Mouse (Mus musculus): ENCODE measurements at regions not wholly inside any gene's neighbourhood (a gene's known extent, or its start where the extent isn't known, plus 50 kb on each side); places are given as distances from the start of the nearest gene placed in this dataset.
"Not testable (repeated sequence)": the region's sequence is repeated elsewhere in the genome, so short reads cannot be mapped to it uniquely, and the experiment has no call there.

DNA sequence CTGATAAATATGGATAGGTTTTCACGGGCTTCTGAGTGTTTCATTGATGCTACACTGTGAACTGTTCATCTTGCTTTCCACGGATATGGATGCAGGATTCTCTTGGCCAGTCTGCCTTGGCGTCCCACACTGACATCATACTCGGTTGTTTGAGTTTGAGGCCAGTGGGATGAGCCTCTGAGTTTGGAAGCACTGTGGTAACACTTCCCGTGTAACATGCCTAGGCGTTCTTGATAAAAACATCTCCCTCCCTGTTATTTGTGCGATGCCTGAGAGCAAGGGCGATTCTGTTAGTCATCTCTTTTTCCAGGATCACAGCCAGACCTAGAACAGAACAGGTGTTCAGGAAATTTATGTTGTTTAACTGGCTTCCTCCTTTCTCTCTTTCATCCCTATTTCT is 482.5 kb upstream of the Id2 start:
- DNase-seq = no peak

DNA sequence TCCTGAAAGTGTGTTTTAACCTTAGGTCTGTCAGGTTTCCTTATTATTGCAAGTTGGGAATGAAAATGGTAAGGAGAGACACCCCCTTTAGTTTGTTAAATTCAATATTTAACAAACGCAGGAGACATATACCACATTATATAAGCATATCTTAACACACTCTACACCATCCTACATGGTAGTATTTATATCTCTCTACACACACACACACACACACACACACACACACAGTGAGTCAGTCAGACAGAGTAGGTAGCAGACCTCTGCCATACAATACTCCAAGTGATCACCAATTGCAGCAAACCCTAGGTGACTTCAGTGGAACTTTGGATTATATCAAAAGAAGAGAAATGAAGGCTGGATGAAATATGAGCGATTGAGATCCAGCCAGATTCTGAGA is 468.2 kb upstream of the Id2 start:
- DNase-seq = no peak

DNA sequence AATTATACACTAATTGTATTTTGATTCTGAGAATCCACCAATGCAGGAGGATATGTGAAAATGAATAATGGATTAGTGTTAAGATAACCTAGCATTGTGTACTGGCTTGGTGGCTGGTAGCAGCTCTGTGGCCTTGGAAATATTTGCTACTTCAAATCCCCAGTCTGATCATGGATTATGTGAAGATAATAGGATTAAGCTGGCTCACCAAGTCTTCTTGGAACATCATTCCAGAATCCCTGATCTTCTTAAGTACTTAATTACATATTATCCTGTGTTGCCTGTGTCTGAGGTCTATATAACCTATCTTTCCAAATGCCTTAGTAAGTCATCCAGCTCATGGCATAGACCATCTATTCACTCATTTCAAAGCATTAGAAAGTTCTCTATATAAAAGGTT is 462.7 kb upstream of the Id2 start:
- DNase-seq = no peak

DNA sequence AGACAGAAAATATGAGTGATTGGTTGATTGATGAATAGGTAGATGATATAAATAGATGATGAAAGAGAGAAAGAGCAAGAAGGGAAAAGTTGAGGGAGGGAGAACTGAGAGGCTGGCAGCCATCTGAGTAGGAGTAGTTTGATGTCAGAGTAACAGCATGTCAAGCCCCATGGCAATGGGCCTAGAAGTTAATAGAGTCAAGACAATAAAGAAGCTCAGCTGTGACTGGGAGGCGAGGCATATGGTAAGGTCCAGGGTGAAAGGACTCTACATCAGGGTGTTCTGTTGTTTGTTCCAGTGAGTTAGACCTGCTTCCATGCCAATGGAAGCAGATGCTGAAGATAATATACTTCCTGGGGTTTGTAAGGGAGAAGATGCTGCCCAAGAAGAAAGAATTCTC is 456.7 kb upstream of the Id2 start:
- no peak for DNase-seq

DNA sequence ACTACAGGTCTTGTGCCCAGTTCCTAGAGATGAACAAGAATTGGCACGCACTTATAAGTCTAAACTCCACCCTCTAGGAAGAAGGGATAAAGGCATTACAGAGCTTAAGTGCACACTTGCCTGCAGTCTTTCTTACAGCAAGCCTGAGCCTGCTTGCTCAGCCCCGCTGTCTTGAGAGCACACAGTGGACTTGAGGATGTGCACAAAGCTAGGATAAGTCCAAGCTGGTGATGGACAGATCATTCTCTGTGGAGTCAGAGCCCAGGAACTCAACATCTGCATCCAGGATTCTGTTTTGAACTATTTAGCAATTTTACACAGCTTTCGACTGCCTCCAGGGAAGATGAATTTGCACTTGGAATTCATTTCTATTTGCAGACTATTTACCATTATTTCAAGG is 452.8 kb upstream of the Id2 start:
- no peak for DNase-seq

DNA sequence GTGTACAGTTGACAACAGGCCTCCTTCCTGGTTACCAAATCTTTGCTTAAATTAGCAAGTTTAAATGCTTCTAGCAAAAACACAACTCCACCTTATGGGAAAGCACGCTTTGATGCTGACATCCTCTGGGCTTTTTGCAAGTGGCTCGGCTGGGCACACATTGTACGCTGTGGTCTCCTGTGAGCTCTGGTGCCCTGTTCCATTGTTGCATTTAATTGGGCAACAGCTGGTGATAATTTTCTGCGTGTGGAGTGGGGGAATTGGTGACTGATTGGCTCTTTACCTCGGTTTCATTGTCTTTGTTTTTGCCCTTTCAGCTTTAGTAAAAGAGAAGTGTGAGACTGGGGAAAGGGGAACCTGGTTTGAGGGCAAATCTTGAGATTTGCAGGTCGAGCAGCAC is 447.3 kb upstream of the Id2 start:
- no peak for DNase-seq

DNA sequence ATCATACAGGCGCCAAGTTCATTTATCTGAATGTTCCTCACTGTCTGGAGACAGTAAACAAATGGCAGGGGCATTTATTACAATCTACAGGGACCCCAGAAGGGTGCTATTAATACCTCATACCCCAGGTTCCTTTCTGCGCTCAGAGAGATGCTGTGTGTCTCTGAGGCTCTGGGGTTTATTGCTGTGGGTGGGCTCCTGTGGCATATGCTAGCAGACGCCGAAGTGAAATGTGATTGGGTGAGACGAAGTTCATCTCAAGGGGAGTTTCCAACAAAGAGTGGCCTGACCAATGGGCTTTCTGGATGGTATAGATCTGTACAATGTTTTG is 437.6 kb upstream of the Id2 start:
- DNase-seq = no peak

DNA sequence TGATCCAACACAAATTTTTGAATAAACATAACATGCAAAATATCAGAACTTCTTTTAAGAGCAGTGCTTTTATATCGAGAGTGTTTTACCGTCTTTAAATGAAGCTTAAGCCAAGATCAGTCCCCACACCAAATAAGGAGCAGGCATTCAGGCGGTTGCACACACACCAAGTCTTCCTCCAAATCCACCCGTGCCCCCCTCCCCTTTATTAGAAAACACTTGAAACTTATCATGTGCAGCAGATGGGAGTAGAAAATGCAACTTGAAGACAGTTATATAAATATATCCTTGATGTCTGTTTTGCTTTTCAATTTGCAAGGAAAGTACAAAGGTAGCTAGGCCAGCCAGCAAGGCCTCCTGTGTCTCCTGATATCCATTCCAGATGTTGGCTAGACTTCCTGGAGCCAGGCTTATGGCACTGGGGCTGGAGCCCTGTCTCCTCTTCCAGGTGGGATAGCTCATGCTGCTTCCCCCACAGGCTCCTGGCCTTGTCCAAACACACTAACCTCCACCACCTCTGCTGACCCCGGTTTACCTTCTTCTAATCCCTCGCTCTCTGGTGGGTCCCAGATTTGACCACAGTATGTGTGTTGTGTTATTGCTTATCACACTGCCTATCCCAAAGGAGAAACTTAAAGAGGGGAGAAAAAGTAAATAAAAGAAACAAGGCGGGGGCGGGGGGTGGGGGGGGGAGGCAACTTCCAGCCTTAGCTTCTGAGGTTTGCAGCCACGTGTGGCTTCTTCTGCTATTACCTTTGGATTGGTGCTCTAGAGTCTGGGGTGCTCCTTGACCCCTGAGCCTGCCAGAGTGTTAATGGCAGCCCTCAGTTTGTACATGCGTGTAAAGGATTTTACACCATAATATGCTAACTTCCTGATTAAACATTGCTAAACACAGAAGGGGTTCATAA is 437.0 kb upstream of the Id2 start:
- DNase-seq = peak; percentile 8

DNA sequence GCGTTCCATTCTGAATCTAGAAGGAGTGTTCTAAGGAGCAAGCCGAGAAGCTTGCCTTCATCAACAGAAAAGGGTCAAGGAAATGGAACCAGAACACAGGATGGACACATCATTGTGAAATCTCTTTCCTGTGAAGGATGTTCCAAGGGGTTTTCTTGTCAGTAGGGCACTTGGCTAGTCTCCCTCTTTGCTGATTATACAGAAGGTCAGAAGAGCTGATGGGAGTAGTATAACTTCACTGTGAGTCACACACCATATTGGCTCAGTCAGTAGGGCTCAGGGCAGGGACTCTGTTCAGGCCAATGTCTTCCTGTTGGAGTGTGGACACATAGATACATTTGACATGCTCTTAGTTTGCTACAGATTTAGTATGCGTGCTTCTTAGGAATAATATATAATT is 433.5 kb upstream of the Id2 start:
- DNase-seq = no peak

DNA sequence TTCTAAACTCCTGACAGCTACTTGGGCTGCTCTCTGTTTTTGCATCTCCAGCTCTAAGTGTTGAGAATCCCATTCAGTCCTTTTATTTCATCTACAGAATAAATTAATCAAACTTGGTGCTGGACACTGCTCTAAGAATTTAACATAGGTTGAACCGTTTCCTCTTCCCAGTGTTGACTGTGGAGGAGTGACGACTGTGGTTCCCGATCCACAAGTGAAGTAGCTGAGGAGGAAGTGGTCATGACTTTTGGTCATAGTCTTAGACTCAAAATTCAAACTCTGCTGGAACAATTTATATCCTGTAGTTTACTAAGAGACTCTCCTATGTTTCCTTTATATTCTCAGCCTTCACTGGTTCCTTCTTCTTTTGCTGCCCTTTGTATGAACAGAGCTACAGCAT is 432.6 kb upstream of the Id2 start:
- no peak for DNase-seq

DNA sequence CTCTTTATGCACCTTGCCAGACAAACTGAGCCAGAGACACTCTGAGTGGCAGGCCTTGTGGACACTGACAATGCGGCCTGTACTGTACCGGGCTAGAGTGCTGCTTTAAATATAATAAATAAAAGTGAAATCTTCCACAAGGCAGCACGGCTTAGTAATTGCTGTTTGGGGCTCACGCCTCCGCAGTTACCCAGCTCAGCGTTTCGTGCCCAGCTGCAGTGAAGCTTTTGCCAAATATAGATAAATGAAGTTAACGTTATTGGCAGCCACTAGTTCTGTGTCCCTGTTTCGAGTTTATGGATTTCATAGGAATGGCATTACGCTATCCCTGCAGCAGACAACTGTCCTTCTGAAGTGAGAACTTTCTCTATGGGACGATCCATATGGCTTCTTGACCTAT is 429.7 kb upstream of the Id2 start:
- DNase-seq = no peak

DNA sequence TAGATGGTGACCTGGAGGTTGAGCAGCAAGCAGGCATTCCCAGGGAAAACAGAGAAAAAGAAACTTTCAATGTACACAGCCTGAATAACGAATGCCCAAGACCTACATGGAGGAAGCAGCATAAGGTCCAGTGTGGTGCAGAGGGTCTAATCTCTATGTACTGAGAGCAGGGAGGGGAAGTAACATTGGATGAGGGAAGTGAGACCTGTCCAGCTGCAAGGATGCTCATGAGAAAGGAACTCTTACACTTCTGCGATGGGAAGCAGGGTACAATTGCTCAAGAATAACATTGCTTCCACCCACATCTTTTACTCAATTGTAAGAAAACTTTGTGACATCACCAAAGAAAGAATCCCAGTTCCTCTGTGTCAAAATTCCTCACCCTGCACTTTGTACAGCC is 419.8 kb upstream of the Id2 start:
- no peak for DNase-seq

DNA sequence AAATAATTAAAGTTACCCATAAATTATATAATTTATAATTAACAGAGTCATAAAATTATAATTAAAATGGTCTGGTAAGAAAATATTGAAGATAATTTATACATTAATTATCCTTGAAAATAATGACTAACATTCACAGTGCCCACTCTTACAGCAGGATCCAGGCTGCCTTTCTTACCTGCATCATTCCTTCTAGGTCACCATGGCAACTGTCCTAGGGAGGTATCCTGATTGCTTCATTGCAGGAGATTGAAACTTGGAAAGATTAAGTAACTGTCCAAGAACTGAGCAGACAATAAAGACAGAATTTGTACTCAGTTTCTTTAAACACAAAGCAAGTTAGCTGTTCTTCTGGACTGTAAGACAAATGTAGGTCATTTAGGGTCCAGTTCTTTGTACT is 416.7 kb upstream of the Id2 start:
- DNase-seq = no peak

DNA sequence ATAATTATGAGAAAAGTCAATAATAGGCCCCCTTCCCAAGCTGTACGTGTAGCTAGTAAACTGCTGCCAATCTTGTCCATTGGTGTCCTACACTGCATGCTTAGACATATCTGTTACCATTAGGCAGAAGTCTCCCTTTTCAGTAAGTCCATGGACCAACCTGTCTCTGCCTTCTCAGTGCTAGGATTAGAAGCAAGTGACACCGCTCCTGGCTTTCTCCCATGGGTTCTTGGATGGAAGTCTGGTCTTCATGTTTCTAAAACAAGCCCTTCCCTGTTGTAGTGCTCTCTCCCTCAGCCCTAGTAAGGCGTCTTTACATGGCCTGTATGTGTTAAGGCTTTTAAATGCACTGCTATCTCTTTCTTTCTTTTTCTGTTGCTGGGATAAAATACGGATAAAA is 412.7 kb upstream of the Id2 start:
- DNase-seq = no peak

DNA sequence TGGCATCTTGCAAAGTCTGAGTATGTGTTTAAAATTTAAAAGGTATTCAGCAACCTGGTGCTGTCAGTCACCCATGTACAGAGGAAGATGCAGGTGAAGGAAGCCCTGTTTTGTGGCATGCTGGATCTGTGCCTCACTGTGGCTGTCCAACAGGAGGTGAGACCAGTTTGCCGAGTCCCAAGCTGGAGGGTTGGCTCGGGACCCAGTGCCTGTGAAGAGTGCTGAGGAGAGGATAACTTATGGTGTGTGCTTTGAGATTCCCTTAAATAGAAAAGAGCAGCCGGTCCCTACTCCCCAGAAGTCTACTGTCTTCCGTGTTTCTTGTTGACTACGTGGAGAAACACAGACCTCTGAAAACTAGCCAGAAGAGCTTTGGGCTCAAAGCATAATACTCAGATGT is 396.3 kb upstream of the Id2 start:
- no peak for DNase-seq

DNA sequence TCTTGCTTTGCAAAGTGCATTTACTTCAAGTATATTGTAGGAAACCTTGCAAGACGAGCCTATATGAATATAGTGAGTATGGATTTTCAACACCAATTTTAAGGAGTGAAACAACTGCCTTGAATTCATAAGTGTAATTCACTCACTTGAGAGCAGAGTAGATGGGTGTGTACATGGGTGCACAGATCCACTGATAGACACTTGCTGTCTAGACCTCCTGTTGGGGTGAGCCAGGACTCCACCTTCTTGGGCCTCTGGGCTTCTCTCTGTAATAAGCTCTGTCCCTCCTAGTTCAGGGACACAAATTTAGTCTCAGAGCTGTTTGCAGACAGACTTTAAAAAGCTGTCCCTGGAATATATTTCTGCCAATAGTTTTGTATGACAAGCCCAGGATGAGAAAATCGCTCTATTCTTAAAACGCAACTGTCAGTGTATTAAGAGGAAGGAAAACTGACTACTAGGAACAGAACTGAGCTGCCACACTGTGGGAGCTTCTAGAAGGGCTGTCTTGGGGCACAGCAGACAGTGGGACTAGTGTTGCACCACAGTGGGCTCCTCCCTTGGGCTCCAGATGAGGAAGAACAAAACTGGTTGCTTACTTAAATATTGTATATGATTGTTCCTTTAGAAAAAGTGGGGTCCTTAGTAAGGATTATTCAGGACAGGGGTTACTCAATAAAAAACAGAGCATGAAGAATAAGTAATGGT is 395.7 kb upstream of the Id2 start:
- DNase-seq = no peak

DNA sequence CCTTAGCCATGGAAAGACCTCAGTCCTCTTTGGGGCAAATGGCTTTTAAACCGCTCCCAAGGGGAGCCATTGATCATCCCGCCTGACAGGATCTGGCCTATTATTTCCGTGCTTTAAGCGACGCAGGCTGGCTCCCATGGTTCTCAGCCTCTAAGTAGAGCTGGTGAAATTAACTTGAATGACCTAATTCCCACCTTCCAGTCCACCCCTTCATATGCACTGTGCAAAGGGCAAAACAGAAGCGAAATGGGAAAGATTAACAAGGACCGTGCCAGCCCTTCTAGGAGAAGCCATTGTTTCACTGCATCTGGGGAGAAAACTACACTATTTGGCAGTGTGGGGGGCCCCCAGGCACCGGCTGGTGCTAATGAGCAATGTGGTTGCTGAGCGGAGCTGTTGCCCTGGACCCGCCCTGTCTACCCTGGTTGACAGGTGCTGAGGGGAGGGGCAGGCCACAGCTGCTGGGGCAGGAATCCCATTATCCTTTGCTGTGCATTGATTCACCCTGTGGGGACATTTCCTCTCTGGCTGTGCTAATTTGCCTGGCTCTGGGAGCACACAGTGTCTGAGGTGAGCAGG is 378.3 kb upstream of the Id2 start:
- no peak for DNase-seq

DNA sequence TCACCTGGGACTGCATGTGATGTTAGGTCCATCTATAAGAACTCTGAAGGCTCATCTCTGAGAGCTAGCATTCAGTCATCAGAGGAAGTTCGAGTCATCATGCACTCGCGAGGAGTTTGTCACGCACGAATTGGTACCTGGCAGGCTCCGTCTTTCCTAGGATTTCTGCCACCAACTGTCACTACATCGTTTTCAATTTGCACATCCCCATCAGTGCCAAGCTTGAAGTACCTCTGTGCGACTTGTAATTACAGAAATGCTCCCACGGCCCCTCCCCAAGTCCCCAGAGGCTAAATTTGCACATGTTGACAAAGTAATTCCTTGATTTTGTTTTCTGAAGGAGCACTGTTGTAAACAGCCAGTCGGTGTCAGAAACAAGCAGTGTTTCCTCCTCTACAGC is 372.2 kb upstream of the Id2 start:
- DNase-seq = no peak

DNA sequence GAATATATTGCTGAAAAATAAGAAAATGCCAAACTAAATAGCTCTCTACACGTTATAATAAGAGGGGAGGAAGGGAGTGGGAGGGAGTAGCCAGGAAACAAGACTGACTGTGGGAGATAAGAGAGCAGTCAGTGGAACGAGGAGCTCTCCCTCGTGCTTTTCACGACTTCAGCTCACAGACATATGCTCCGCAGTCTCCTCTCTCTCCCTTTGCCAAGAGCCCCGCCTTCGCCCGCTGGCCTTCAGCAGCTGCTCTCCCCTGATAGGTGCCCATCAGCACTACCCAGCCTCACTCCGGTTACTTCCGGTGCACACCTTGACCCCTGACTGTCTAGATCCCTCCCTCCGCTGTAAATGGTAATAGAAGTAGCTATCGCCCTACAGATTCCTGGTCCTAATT is 370.8 kb upstream of the Id2 start:
- DNase-seq = no peak

DNA sequence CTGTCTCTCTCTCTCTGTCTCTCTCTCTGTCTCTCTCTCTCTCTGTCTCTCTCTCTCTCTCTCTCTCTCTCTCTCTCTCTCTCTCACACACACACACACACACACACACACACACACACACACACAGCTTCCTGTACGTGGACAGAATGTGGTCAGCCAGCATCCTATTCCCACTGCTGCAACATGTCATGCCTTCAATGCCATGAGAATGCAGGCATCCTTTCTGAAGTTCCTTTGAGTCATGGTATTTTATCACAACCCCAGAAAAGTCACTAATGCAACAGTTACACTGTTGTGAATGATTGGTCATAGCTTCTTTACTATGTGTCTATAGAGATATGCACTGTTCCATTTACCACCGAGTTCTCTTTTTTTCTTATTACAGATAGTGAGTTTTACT is 365.8 kb upstream of the Id2 start:
- DNase-seq = not testable (repeated sequence)

DNA sequence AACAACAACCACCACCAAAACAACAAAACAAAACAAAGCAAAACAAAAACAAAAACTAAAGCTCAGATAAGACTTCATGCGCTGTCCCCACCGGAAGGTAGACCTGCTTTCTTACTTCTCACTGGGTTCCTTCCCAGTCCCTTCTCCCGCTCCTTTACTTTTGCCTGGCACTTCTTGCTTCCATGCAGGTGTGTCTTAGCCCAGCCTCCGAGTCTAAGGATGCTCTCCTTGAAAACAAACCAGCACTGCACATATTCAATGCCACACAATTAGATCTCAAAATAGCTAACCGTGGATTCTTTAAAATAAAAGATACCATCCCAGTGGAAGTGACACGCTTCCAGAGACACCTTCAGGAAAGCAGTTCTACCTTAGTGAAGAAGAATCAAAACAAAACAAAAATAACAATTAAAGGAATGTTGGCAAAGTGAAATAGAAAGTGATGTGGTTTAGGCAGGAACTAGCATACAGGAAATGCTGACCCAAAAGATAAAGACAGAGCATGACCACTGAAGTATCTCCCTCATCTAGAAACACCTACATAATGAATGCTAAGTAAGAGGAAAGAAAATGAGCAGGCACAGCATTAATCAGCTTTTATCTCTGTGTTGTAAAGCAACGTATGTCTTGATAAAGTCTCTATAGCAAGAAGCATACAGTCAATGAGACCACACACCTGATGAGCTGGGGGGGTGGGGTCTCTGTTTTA is 358.5 kb upstream of the Id2 start:
- DNase-seq = no peak

DNA sequence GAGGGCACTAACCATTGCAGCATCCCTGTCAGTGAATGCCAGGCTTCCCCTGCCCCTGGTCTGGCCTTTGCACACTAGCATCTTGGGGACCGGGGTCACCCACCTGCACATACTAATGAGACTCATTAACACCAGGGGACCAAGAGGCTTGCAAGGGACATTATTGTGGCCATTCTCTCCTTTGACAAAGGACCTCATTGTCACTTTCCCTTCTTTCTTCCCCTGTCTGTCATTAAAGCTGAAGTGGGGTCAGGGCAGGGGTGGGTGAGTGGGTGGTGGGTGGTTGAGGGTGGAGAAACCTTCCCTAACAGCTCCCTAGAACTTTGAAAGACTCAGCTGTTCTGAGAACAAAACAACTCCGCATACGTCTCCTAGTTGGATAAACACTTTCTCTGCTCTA is 356.4 kb upstream of the Id2 start:
- DNase-seq = no peak

DNA sequence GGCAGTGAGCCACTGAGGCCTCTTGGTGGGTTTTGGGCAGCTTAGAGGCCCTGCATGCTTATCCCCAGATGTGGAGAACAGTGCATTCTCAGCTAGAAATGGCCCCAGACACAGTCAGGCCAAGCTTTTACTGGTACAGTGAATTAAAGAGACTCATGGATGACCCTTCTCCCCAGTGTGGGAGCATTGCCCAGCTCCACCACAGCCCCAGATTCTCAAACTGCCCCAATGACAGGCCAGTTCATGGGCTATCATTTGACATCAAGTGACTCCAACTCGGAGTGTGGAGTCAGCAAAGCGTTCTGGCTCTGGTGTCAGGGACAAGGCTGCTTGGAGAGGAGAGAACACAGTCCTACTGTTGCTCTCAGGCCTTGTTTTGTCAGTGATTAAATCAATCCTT is 354.2 kb upstream of the Id2 start:
- no peak for DNase-seq

All from gastrocnemius, postnatal 10 days (tissue).